ENCODE assay signal across 9 mouse cellular contexts in genomic region chr2:103927610-103928145, GRCm38 (mm10).
DNase-seq lines count a peak whose midpoint lies in the region.
"Had no signal": no experiment of that assay in that cellular context is flagged by ENCODE, and none has a peak within 500 bp of the region (broad histone marks: within the 10 kb centered on the region; RNA-seq: fewer than 3 reads in every experiment).

No protein-coding gene starts in this region.

- DNase-seq in embryo, embryonic 10.5 days (ENCODE audit: low spot score), result peak; percentile 13
- DNase-seq in embryo, embryonic 9.5 days (ENCODE audit: extremely low spot score), result no peak
- peak; percentile 6 for DNase-seq in urinary bladder, postnatal 14 days (ENCODE audit: low spot score)
- DNase-seq in urinary bladder, postnatal 10 days (ENCODE audit: low spot score), result no peak
- DNase-seq in hindlimb bud, embryonic 11.5 days (ENCODE audit: extremely low spot score, low read depth, low spot score), result peak; percentile 37
- DNase-seq in adrenal gland, adult (ENCODE audit: inconsistent age in 2 of 2, low spot score in 1 of 2), result no peak
- no peak for DNase-seq in right cerebral cortex, postnatal 14 days
- no peak for DNase-seq in cerebellum, postnatal 4 days (ENCODE audit: low spot score in 2 of 2)
- DNase-seq: adrenal gland, postnatal 25 days had no signal

Comparison
In these comparisons a context has a peak if more than half of its experiments do, and no peak if none do; other contexts are left out.
1. DNase-seq: peak in embryo, embryonic 10.5 days (single experiment), urinary bladder, postnatal 14 days (single experiment) and hindlimb bud, embryonic 11.5 days (single experiment); none in embryo, embryonic 9.5 days (single experiment), urinary bladder, postnatal 10 days (single experiment), adrenal gland, adult (0 of 2), right cerebral cortex, postnatal 14 days (single experiment) and cerebellum, postnatal 4 days (0 of 2).